ENCODE assay signal across 18 mouse cellular contexts in the genomic region with DNA sequence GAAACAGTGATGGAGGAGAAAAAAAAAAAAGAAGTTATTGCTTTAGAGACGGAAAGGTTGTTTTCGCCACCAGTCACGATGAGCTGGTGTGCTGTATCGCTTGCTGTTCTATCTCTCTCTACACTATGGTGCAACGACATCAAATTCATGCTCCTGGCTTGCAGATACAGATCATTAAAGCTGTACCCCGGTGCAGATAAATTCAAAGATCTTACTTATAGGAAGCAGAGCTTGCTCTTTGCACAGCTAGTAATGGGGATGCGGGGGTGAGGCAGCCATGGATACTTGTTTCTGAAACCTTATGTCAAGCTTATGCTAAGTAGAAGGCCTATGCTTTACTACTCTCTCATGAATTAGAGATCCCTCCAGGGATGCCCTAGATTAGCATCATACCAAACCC. TPM values are rescaled to one million over a fixed set of nuclear protein-coding genes. Genes with fewer than 3 reads are reported as not detected.
DNase-seq lines count a peak whose midpoint lies in the region; ATAC-seq and TF ChIP-seq lines count a peak whose summit lies in the region.
"Had no signal": no experiment of that assay in that cellular context is flagged by ENCODE, and none has a peak within 500 bp of the region (broad histone marks: within the 10 kb centered on the region; RNA-seq: fewer than 3 reads in every experiment).

No protein-coding gene starts in this region.

- DNase-seq in forebrain, embryonic 14.5 days (ENCODE audit: low spot score), result no peak
- DNase-seq in layer of hippocampus, adult 2 months (ENCODE audit: low spot score in 2 of 2), result peak in 1 of 2 experiments; percentile 16
- DNase-seq in layer of hippocampus, adult 18-20 months (ENCODE audit: low spot score in 2 of 2), result no peak
- DNase-seq in MN1 (ENCODE audit: low spot score), result no peak
- DNase-seq: adrenal gland, postnatal 10 days; cerebellum, adult 11-12 months; cerebellum, postnatal 25 days; lung, postnatal 4 days; retina, postnatal 1 day; thymus, adult 18-20 months had no signal

- H3K9me3 ChIP-seq in forebrain, embryonic 16.5 days (ENCODE audit: control insufficient read depth, low read length), result no peaks in the 10 kb centered on the region
- H3K9me3 ChIP-seq in forebrain, embryonic 14.5 days (replicated peaks; ENCODE audit: control insufficient read depth, low read length), result no peaks in the 10 kb centered on the region
- no peaks in the 10 kb centered on the region for H3K9me3 ChIP-seq in neural tube, embryonic 13.5 days
- H3K9me3 ChIP-seq in neural tube, embryonic 15.5 days (replicated peaks), result no peaks in the 10 kb centered on the region
- H3K9me3 ChIP-seq in kidney, embryonic 14.5 days (ENCODE audit: control insufficient read depth, low read length), result no peaks in the 10 kb centered on the region
- H3K9me3 ChIP-seq: heart, embryonic 12.5 days; limb, embryonic 13.5 days had no signal

- TF ChIP-seq CTCF in layer of hippocampus, adult 2 months (conservative IDR thresholded peaks at IDR 0.05), result no peak

- H3K4me3 ChIP-seq in forebrain, embryonic 16.5 days (replicated peaks; ENCODE audit: low read length), result no peak overlapping the region
- no peak overlapping the region for H3K4me3 ChIP-seq in forebrain, embryonic 14.5 days (ENCODE audit: low read depth, low read length)
- H3K4me3 ChIP-seq in layer of hippocampus, adult 2 months, result no peak overlapping the region
- no peak overlapping the region for H3K4me3 ChIP-seq in neural tube, embryonic 13.5 days
- no peak overlapping the region for H3K4me3 ChIP-seq in neural tube, embryonic 15.5 days (replicated peaks)
- no peak overlapping the region for H3K4me3 ChIP-seq in kidney, embryonic 14.5 days (ENCODE audit: low read length)
- H3K4me3 ChIP-seq: heart, embryonic 12.5 days; limb, embryonic 13.5 days had no signal

- no peaks in the 10 kb centered on the region for H3K27me3 ChIP-seq in forebrain, embryonic 16.5 days (replicated peaks; ENCODE audit: control insufficient read depth, insufficient read depth, low read length)
- no peaks in the 10 kb centered on the region for H3K27me3 ChIP-seq in forebrain, embryonic 14.5 days (replicated peaks; ENCODE audit: control insufficient read depth, insufficient read depth, low read length)
- H3K27me3 ChIP-seq in neural tube, embryonic 13.5 days, result no peaks in the 10 kb centered on the region
- H3K27me3 ChIP-seq in neural tube, embryonic 15.5 days (replicated peaks), result no peaks in the 10 kb centered on the region
- H3K27me3 ChIP-seq in kidney, embryonic 14.5 days (ENCODE audit: control insufficient read depth, insufficient read depth, low read length), result no peaks in the 10 kb centered on the region
- H3K27me3 ChIP-seq: heart, embryonic 12.5 days had no signal

- 76% methylated on average over 7 of the region's 7 CpGs for WGBS in forebrain, embryonic 16.5 days
- 90% methylated on average over 7 of the region's 7 CpGs for WGBS in forebrain, embryonic 14.5 days
- 62% methylated on average over 7 of the region's 7 CpGs for WGBS in neural tube, embryonic 13.5 days
- 58% methylated on average over 7 of the region's 7 CpGs for WGBS in neural tube, embryonic 15.5 days
- WGBS in kidney, embryonic 14.5 days, result 80% methylated on average over 7 of the region's 7 CpGs

- H3K4me1 ChIP-seq in forebrain, embryonic 16.5 days (replicated peaks; ENCODE audit: control insufficient read depth, insufficient read depth, low read length), result peaks cover 66% of the 10 kb centered on the region
- H3K4me1 ChIP-seq in forebrain, embryonic 14.5 days (ENCODE audit: control insufficient read depth, insufficient read depth, low read length), result peaks cover 45% of the 10 kb centered on the region
- peaks cover 81% of the 10 kb centered on the region for H3K4me1 ChIP-seq in neural tube, embryonic 13.5 days (replicated peaks)
- peaks cover 49% of the 10 kb centered on the region for H3K4me1 ChIP-seq in neural tube, embryonic 15.5 days
- peaks cover 24% of the 10 kb centered on the region for H3K4me1 ChIP-seq in kidney, embryonic 14.5 days (ENCODE audit: control insufficient read depth, insufficient read depth, low read length)

- no peak overlapping the region for H3K9ac ChIP-seq in forebrain, embryonic 16.5 days (replicated peaks; ENCODE audit: low read depth, low read length)
- no peak overlapping the region for H3K9ac ChIP-seq in forebrain, embryonic 14.5 days (ENCODE audit: low read length)
- H3K9ac ChIP-seq in neural tube, embryonic 13.5 days, result no peak overlapping the region
- H3K9ac ChIP-seq in neural tube, embryonic 15.5 days (replicated peaks), result no peak overlapping the region
- H3K9ac ChIP-seq in kidney, embryonic 14.5 days (ENCODE audit: low read depth, low read length), result no peak overlapping the region
- H3K9ac ChIP-seq: heart, embryonic 12.5 days; limb, embryonic 13.5 days had no signal

- no peak overlapping the region for H3K4me2 ChIP-seq in forebrain, embryonic 16.5 days (ENCODE audit: low read length)
- no peak overlapping the region for H3K4me2 ChIP-seq in forebrain, embryonic 14.5 days (ENCODE audit: low read length)
- H3K4me2 ChIP-seq in neural tube, embryonic 13.5 days, result no peak overlapping the region
- no peak overlapping the region for H3K4me2 ChIP-seq in neural tube, embryonic 15.5 days
- H3K4me2 ChIP-seq in kidney, embryonic 14.5 days (replicated peaks; ENCODE audit: low read depth, low read length), result no peak overlapping the region
- H3K4me2 ChIP-seq: heart, embryonic 12.5 days; limb, embryonic 13.5 days had no signal

- H3K36me3 ChIP-seq in forebrain, embryonic 16.5 days (ENCODE audit: control insufficient read depth, insufficient read depth), result 0 out of 2 replicates have a peak, but pooled peaks cover 2% of the 10 kb centered on the region
- no peaks in the 10 kb centered on the region for H3K36me3 ChIP-seq in forebrain, embryonic 14.5 days (ENCODE audit: control insufficient read depth, insufficient read depth, low read length)
- H3K36me3 ChIP-seq in neural tube, embryonic 13.5 days, result peaks cover 4% of the 10 kb centered on the region; the same call in 1 of the 2 replicates
- no peaks in the 10 kb centered on the region for H3K36me3 ChIP-seq in neural tube, embryonic 15.5 days
- peaks cover 6% of the 10 kb centered on the region for H3K36me3 ChIP-seq in kidney, embryonic 14.5 days (ENCODE audit: control insufficient read depth, insufficient read depth, low read length)
- H3K36me3 ChIP-seq: limb, embryonic 13.5 days had no signal

- no peak for ATAC-seq in forebrain, embryonic 16.5 days
- ATAC-seq in forebrain, embryonic 14.5 days, result no peak
- no peak for ATAC-seq in neural tube, embryonic 13.5 days (ENCODE audit: low read depth)
- no peak for ATAC-seq in neural tube, embryonic 15.5 days (ENCODE audit: low FRiP score)
- no peak for ATAC-seq in kidney, embryonic 14.5 days (ENCODE audit: low FRiP score, low TSS enrichment)
- ATAC-seq: intestine, postnatal 0 days had no signal

- peak overlapping the region; percentile 34 for H3K27ac ChIP-seq in forebrain, embryonic 16.5 days (ENCODE audit: low read length)
- H3K27ac ChIP-seq in forebrain, embryonic 14.5 days (ENCODE audit: low read depth, low read length), result no peak overlapping the region
- peak overlapping the region; percentile 89 for H3K27ac ChIP-seq in layer of hippocampus, adult 2 months
- peak overlapping the region; percentile 59; the same call in 1 of the 2 replicates for H3K27ac ChIP-seq in neural tube, embryonic 13.5 days (replicated peaks)
- no peak overlapping the region; the same call in 1 of the 2 replicates for H3K27ac ChIP-seq in neural tube, embryonic 15.5 days (replicated peaks)
- no peak overlapping the region for H3K27ac ChIP-seq in kidney, embryonic 14.5 days (ENCODE audit: low read depth, low read length)
- H3K27ac ChIP-seq: kidney, postnatal 0 days; limb, embryonic 13.5 days had no signal

RNA-seq across cellular contexts. Expression of gene Zeb2, which starts 23.7 kb away (rescaled TPM):
- 120 and 151 TPM in 2 replicates for polyA plus RNA-seq in forebrain, embryonic 16.5 days (2015; fragmentation: Nextera tagmentation; extraction: Ambion mirVana)
- 70.6 and 87.0 TPM in 2 replicates for polyA plus RNA-seq in forebrain, embryonic 14.5 days (2014; fragmentation: Nextera tagmentation; extraction: Ambion mirVana)
- total RNA-seq in layer of hippocampus, adult 2 months (2021), result 100 to 1,000 TPM; 430 to 443 TPM
- 100 to 1,000 TPM; 381 to 385 TPM for total RNA-seq in layer of hippocampus, adult 18-20 months (2021)
- 48.9 and 55.7 TPM in 2 replicates for polyA plus RNA-seq in neural tube, embryonic 13.5 days (2015; fragmentation: Nextera tagmentation; extraction: Ambion mirVana)
- 40.5 and 41.1 TPM in 2 replicates for polyA plus RNA-seq in neural tube, embryonic 15.5 days (2015; fragmentation: Nextera tagmentation; extraction: Ambion mirVana)
- polyA plus RNA-seq in kidney, embryonic 14.5 days (2014; fragmentation: Nextera tagmentation; extraction: Ambion mirVana), result 41.2 and 52.2 TPM in 2 replicates

Comparison
In these comparisons a context has a peak if more than half of its experiments do, and no peak if none do; other contexts are left out.
1. H3K27ac ChIP-seq: peak in forebrain, embryonic 16.5 days (single experiment), layer of hippocampus, adult 2 months (single experiment) and neural tube, embryonic 13.5 days (single experiment); none in forebrain, embryonic 14.5 days (single experiment), neural tube, embryonic 15.5 days (single experiment) and kidney, embryonic 14.5 days (single experiment).